Comparison of ENCODE assay signal across 8 mouse cellular contexts in the genomic region with DNA sequence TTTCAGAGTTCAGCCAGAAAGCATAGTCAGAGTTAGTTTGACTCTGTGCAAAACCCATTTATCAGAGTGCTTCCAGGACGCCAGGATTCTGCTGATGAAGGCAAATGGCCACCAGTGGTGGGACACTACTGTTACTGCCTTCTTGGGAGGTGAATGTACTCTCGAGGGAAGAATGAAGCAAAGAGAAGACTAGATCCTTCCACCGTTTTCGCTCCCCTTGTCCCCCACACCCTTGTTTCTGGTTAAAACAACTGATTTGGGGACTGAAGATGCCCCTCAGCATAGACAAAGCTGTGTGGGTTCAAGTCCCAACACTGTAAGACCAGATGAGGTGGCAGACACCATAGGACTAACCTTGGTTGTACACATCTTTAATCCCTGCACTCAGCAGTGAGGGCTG. TPM values are rescaled to one million over a fixed set of nuclear protein-coding genes. Genes with fewer than 3 reads are reported as not detected.
DNase-seq lines count a peak whose midpoint lies in the region; ATAC-seq and TF ChIP-seq lines count a peak whose summit lies in the region.

No protein-coding gene starts in this region.

- H3K4me2 ChIP-seq in kidney, postnatal 0 days (ENCODE audit: low read length) = no peak overlapping the region
- peak overlapping the region; percentile 84 for H3K4me2 ChIP-seq in liver, embryonic 11.5 days

- ATAC-seq in kidney, postnatal 0 days (replicated peaks; ENCODE audit: low FRiP score, low read depth) = no peak
- no peak for ATAC-seq in liver, embryonic 11.5 days (replicated peaks; ENCODE audit: low FRiP score)
- no peak for ATAC-seq in megakaryocyte progenitor cell, adult 5-6 weeks (replicated peaks; ENCODE audit: poor library complexity)

- no peak overlapping the region for H3K9ac ChIP-seq in kidney, postnatal 0 days (ENCODE audit: low read depth, low read length)
- no peak overlapping the region for H3K9ac ChIP-seq in liver, embryonic 11.5 days (ENCODE audit: low read depth, low read length)

- H3K27ac ChIP-seq in kidney, postnatal 0 days = peak overlapping the region; percentile 99
- H3K27ac ChIP-seq in cortical plate, adult 2 months (ENCODE audit: insufficient read depth, low read length) = peak overlapping the region; percentile 97
- H3K27ac ChIP-seq in liver, embryonic 11.5 days (ENCODE audit: low read depth, low read length) = no peak overlapping the region; the same call in 1 of the 2 replicates

- no peaks in the 10 kb centered on the region for H3K27me3 ChIP-seq in kidney, postnatal 0 days (ENCODE audit: insufficient read depth, low read length)
- no peaks in the 10 kb centered on the region for H3K27me3 ChIP-seq in liver, embryonic 11.5 days (replicated peaks; ENCODE audit: control insufficient read depth, insufficient read depth, low read length)

- WGBS in kidney, postnatal 0 days = 61% methylated on average over 4 of the region's 4 CpGs
- WGBS in liver, embryonic 11.5 days = 68% methylated on average over 4 of the region's 4 CpGs

- TF ChIP-seq CTCF in kidney, postnatal 0 days (IDR thresholded peaks at IDR 0.05; ENCODE audit: low read depth) = no peak
- TF ChIP-seq CTCF in cortical plate, adult 2 months (IDR thresholded peaks at IDR 0.05; ENCODE audit: extremely low read depth, insufficient read depth, low read length) = no peak

- no peaks in the 10 kb centered on the region for H3K9me3 ChIP-seq in kidney, postnatal 0 days (replicated peaks; ENCODE audit: low read length)
- H3K9me3 ChIP-seq in liver, embryonic 11.5 days (ENCODE audit: control insufficient read depth, low read length) = no peaks in the 10 kb centered on the region

- H3K36me3 ChIP-seq in kidney, postnatal 0 days (ENCODE audit: insufficient read depth, low read length) = no peaks in the 10 kb centered on the region
- no peaks in the 10 kb centered on the region for H3K36me3 ChIP-seq in liver, embryonic 11.5 days (ENCODE audit: control insufficient read depth, insufficient read depth, low read length)

- TF ChIP-seq POLR2A in cortical plate, adult 2 months (IDR thresholded peaks at IDR 0.05; ENCODE audit: extremely low read depth, insufficient read depth, low read length) = no peak

- DNase-seq in cerebellum, adult 9-10 months = peak; percentile 63
- no peak for DNase-seq in cerebellum, adult 11 months
- DNase-seq in kidney, postnatal 0 days (ENCODE audit: low spot score) = no peak
- DNase-seq in kidney, postnatal 4 days = no peak
- no peak for DNase-seq in liver, embryonic 11.5 days (ENCODE audit: low spot score)
- no peak for DNase-seq in layer of hippocampus, adult 18-20 months (ENCODE audit: low spot score in 2 of 2)

- H3K4me1 ChIP-seq in kidney, postnatal 0 days (replicated peaks; ENCODE audit: insufficient read depth, low read length) = peaks cover 63% of the 10 kb centered on the region
- H3K4me1 ChIP-seq in cortical plate, adult 2 months (ENCODE audit: control insufficient read depth, insufficient read depth, low read length) = peaks cover 18% of the 10 kb centered on the region
- H3K4me1 ChIP-seq in liver, embryonic 11.5 days (replicated peaks; ENCODE audit: control insufficient read depth, insufficient read depth, low read length) = peaks cover 60% of the 10 kb centered on the region

- H3K4me3 ChIP-seq in kidney, postnatal 0 days (replicated peaks; ENCODE audit: low read depth, low read length) = no peak overlapping the region
- H3K4me3 ChIP-seq in cortical plate, adult 2 months (ENCODE audit: insufficient read depth, low read length) = no peak overlapping the region
- H3K4me3 ChIP-seq in liver, embryonic 11.5 days (ENCODE audit: low read depth, low read length) = no peak overlapping the region

RNA-seq across cellular contexts. Expression of a gene that starts 9.0 kb away (rescaled TPM):
- polyA plus RNA-seq in kidney, postnatal 0 days (2015; fragmentation: Nextera tagmentation; extraction: Ambion mirVana) = 3.1 and 3.5 TPM in 2 replicates
- polyA plus RNA-seq in cortical plate, adult 2 months (2012; rRNA removed) = 153 and 156 TPM in 2 replicates
- polyA plus RNA-seq in liver, embryonic 11.5 days (2014; fragmentation: Nextera tagmentation; extraction: Ambion mirVana) = 2.1 and 2.7 TPM in 2 replicates
- 10 to 100 TPM; 66.6 to 84.3 TPM for total RNA-seq in layer of hippocampus, adult 18-20 months (2021)
- total RNA-seq in megakaryocyte progenitor cell, adult 5-6 weeks (2015) = 3.3 and 3.5 TPM in 2 replicates
- 0.47 and 0.87 TPM in 2 replicates for total RNA-seq in megakaryocyte progenitor cell, adult 5-6 weeks (2017)

RNA-seq across cellular contexts. Expression of a gene that starts 11.2 kb away (rescaled TPM):
- polyA plus RNA-seq in kidney, postnatal 0 days (2015; fragmentation: Nextera tagmentation; extraction: Ambion mirVana) = 17.8 and 19.3 TPM in 2 replicates
- polyA plus RNA-seq in cortical plate, adult 2 months (2012; rRNA removed) = 119 and 131 TPM in 2 replicates
- polyA plus RNA-seq in liver, embryonic 11.5 days (2014; fragmentation: Nextera tagmentation; extraction: Ambion mirVana) = 14.8 and 17.7 TPM in 2 replicates
- 100 to 1,000 TPM; 178 to 183 TPM for total RNA-seq in layer of hippocampus, adult 18-20 months (2021)
- 60.8 and 62.0 TPM in 2 replicates for total RNA-seq in megakaryocyte progenitor cell, adult 5-6 weeks (2015)
- 76.3 and 99.9 TPM in 2 replicates for total RNA-seq in megakaryocyte progenitor cell, adult 5-6 weeks (2017)

RNA-seq across cellular contexts. Expression of a gene that starts 20.6 kb away (rescaled TPM):
- polyA plus RNA-seq in kidney, postnatal 0 days (2015; fragmentation: Nextera tagmentation; extraction: Ambion mirVana) = 24.6 and 25.7 TPM in 2 replicates
- polyA plus RNA-seq in cortical plate, adult 2 months (2012; rRNA removed) = 44.9 and 47.4 TPM in 2 replicates
- polyA plus RNA-seq in liver, embryonic 11.5 days (2014; fragmentation: Nextera tagmentation; extraction: Ambion mirVana) = 34.8 and 35.6 TPM in 2 replicates
- 10 to 100 TPM; 57.0 to 58.4 TPM for total RNA-seq in layer of hippocampus, adult 18-20 months (2021)
- 38.3 and 39.0 TPM in 2 replicates for total RNA-seq in megakaryocyte progenitor cell, adult 5-6 weeks (2015)
- total RNA-seq in megakaryocyte progenitor cell, adult 5-6 weeks (2017) = 18.3 and 31.7 TPM in 2 replicates

RNA-seq across cellular contexts. Expression of a gene that starts 43.7 kb away (rescaled TPM):
- 26.1 TPM in 2 replicates for polyA plus RNA-seq in kidney, postnatal 0 days (2015; fragmentation: Nextera tagmentation; extraction: Ambion mirVana)
- polyA plus RNA-seq in cortical plate, adult 2 months (2012; rRNA removed) = 721 and 771 TPM in 2 replicates
- polyA plus RNA-seq in liver, embryonic 11.5 days (2014; fragmentation: Nextera tagmentation; extraction: Ambion mirVana) = 26.6 and 31.6 TPM in 2 replicates
- 1,000 to 10,000 TPM; 1,110 to 1,111 TPM for total RNA-seq in layer of hippocampus, adult 18-20 months (2021)
- total RNA-seq in megakaryocyte progenitor cell, adult 5-6 weeks (2015) = 34.2 and 34.6 TPM in 2 replicates
- total RNA-seq in megakaryocyte progenitor cell, adult 5-6 weeks (2017) = 21.8 and 25.3 TPM in 2 replicates

RNA-seq across cellular contexts. Expression of a gene that starts 52.4 kb away (rescaled TPM):
- polyA plus RNA-seq in kidney, postnatal 0 days (2015; fragmentation: Nextera tagmentation; extraction: Ambion mirVana) = 0.77 and 1.0 TPM in 2 replicates
- polyA plus RNA-seq in cortical plate, adult 2 months (2012; rRNA removed) = 153 and 181 TPM in 2 replicates
- 0.39 and 0.55 TPM in 2 replicates for polyA plus RNA-seq in liver, embryonic 11.5 days (2014; fragmentation: Nextera tagmentation; extraction: Ambion mirVana)
- 100 to 1,000 TPM; 196 to 203 TPM for total RNA-seq in layer of hippocampus, adult 18-20 months (2021)
- total RNA-seq in megakaryocyte progenitor cell, adult 5-6 weeks (2015) = 0.24 and 1.8 TPM in 2 replicates
- total RNA-seq in megakaryocyte progenitor cell, adult 5-6 weeks (2017) = not detected in 2 replicates

Comparison
In these comparisons a context has a peak if more than half of its experiments do, and no peak if none do; other contexts are left out.
1. RNA of a gene that starts 9.0 kb away (polyA plus RNA-seq): 153 to 156 TPM in cortical plate, adult 2 months; 3.1 to 3.5 TPM in kidney, postnatal 0 days and 2.1 to 2.7 TPM in liver, embryonic 11.5 days; every median in the first group is over 10 times any median in the second.